Mouse (Mus musculus) spleen, adult 2 months (tissue): Measurements from ENCODE around the gene Rere.
A peak's percentile ranks its signal among the peaks of the same experiment; 100 is the strongest.

Source experiments
- CTCF ChIP-seq: fragments of 200-500 bp; IDR thresholded peaks from 2 replicates; pipeline ENCODE4 v1.5.1; 2011; ENCODE audit warnings: mild to moderate bottlenecking, inconsistent platforms; ENCODE audit not compliant: insufficient read depth, insufficient read length, insufficient replicate concordance; ENCODE audit errors: extremely low read depth
- POLR2A ChIP-seq: fragments of 200-500 bp; IDR thresholded peaks from 2 replicates; pipeline ENCODE4 v1.6.1; 2011; ENCODE audit warnings: low read depth, low read length, inconsistent platforms

GRCm38 (mm10) chr4:150371580-150372380 lies 90.3 kb downstream of the Rere start:
- no peak for TF ChIP-seq POLR2A
- TF ChIP-seq CTCF = peak; percentile 17; the same call in 1 of the 2 replicates
